Mouse (Mus musculus): ENCODE measurements around the gene Fbln1.

GRCm38 (mm10) chr15:85278986-85279385 lies 73.2 kb downstream of the Fbln1 start:
- TF ChIP-seq CTCF (IDR thresholded peaks at IDR 0.05; ENCODE audit: low read depth, low read length) (no peak), POLR2A (IDR thresholded peaks at IDR 0.05; ENCODE audit: borderline replicate concordance, low read depth, low read length) (no peak)

Measured in bone marrow macrophage, adult 2 months (primary cell).